Mouse (Mus musculus): ENCODE results near the gene Lpp. TPM values are rescaled to one million over a fixed set of nuclear protein-coding genes. Genes with fewer than 3 reads are reported as not detected.

Gene Lpp
- polyA plus RNA-seq, 1 experiment: 6.2 TPM

- no peak overlapping the region for H3K27ac ChIP-seq (ENCODE audit: control insufficient read depth, insufficient read depth, low read depth, low read length, poor library complexity)
- TF ChIP-seq POLR2A (IDR thresholded peaks at IDR 0.05; ENCODE audit: borderline replicate concordance, control insufficient read depth, low read depth, low read length): no peak
- no peak for TF ChIP-seq CTCF (IDR thresholded peaks at IDR 0.05; ENCODE audit: control insufficient read depth, insufficient read depth, low read length)
- WGBS: 85% methylated on average over 5 of the region's 5 CpGs
- H3K4me1 ChIP-seq (ENCODE audit: control insufficient read depth, insufficient read depth, low read length): no peaks in the 10 kb centered on the region; the same call in 1 of the 2 replicates
- no peak overlapping the region for H3K4me3 ChIP-seq (replicated peaks; ENCODE audit: control insufficient read depth, low read depth, low read length)
These were observed 36.4 kb downstream of the Lpp start for GRCm38 (mm10) chr16:24429691-24430090.

GRCm38 (mm10) chr16:24431808-24432207 lies 38.5 kb downstream of the Lpp start:
- WGBS: 82% methylated on average over 1 of the region's 1 CpGs
- H3K27ac ChIP-seq (ENCODE audit: control insufficient read depth, insufficient read depth, low read depth, low read length, poor library complexity): no peak overlapping the region
- no peaks in the 10 kb centered on the region; the same call in 1 of the 2 replicates for H3K4me1 ChIP-seq (ENCODE audit: control insufficient read depth, insufficient read depth, low read length)
- H3K4me3 ChIP-seq (replicated peaks; ENCODE audit: control insufficient read depth, low read depth, low read length): no peak overlapping the region
- no peak for TF ChIP-seq CTCF (IDR thresholded peaks at IDR 0.05; ENCODE audit: control insufficient read depth, insufficient read depth, low read length)
- TF ChIP-seq POLR2A (IDR thresholded peaks at IDR 0.05; ENCODE audit: borderline replicate concordance, control insufficient read depth, low read depth, low read length): no peak

GRCm38 (mm10) chr16:24433563-24433962 lies 40.3 kb downstream of the Lpp start:
- WGBS: 69% methylated on average over 7 of the region's 7 CpGs
- H3K27ac ChIP-seq (ENCODE audit: control insufficient read depth, insufficient read depth, low read depth, low read length, poor library complexity): no peak overlapping the region
- TF ChIP-seq CTCF (IDR thresholded peaks at IDR 0.05; ENCODE audit: control insufficient read depth, insufficient read depth, low read length) (no peak), POLR2A (IDR thresholded peaks at IDR 0.05; ENCODE audit: borderline replicate concordance, control insufficient read depth, low read depth, low read length) (no peak)
- no peaks in the 10 kb centered on the region; the same call in 1 of the 2 replicates for H3K4me1 ChIP-seq (ENCODE audit: control insufficient read depth, insufficient read depth, low read length)
- no peak overlapping the region for H3K4me3 ChIP-seq (replicated peaks; ENCODE audit: control insufficient read depth, low read depth, low read length)

GRCm38 (mm10) chr16:24434026-24434425 lies 40.7 kb downstream of the Lpp start:
- TF ChIP-seq POLR2A (IDR thresholded peaks at IDR 0.05; ENCODE audit: borderline replicate concordance, control insufficient read depth, low read depth, low read length) (no peak), CTCF (IDR thresholded peaks at IDR 0.05; ENCODE audit: control insufficient read depth, insufficient read depth, low read length) (no peak)
- 66% methylated on average over 7 of the region's 7 CpGs for WGBS
- Histone ChIP-seq H3K27ac (ENCODE audit: control insufficient read depth, insufficient read depth, low read depth, low read length, poor library complexity) (no peak overlapping the region), H3K4me3 (replicated peaks; ENCODE audit: control insufficient read depth, low read depth, low read length) (no peak overlapping the region), H3K4me1 (ENCODE audit: control insufficient read depth, insufficient read depth, low read length) (no peaks in the 10 kb centered on the region; the same call in 1 of the 2 replicates)

GRCm38 (mm10) chr16:24434531-24435114 lies 41.3 kb downstream of the Lpp start:
- TF ChIP-seq POLR2A (IDR thresholded peaks at IDR 0.05; ENCODE audit: borderline replicate concordance, control insufficient read depth, low read depth, low read length): no peak
- H3K4me1 ChIP-seq (ENCODE audit: control insufficient read depth, insufficient read depth, low read length): no peaks in the 10 kb centered on the region; the same call in 1 of the 2 replicates
- 35% methylated on average over 7 of the region's 7 CpGs for WGBS
- H3K27ac ChIP-seq (ENCODE audit: control insufficient read depth, insufficient read depth, low read depth, low read length, poor library complexity): no peak overlapping the region
- no peak overlapping the region for H3K4me3 ChIP-seq (replicated peaks; ENCODE audit: control insufficient read depth, low read depth, low read length)

- Histone ChIP-seq H3K27ac (ENCODE audit: control insufficient read depth, insufficient read depth, low read depth, low read length, poor library complexity) (no peak overlapping the region), H3K4me1 (ENCODE audit: control insufficient read depth, insufficient read depth, low read length) (no peaks in the 10 kb centered on the region; the same call in 1 of the 2 replicates), H3K4me3 (replicated peaks; ENCODE audit: control insufficient read depth, low read depth, low read length) (no peak overlapping the region)
- TF ChIP-seq POLR2A (IDR thresholded peaks at IDR 0.05; ENCODE audit: borderline replicate concordance, control insufficient read depth, low read depth, low read length): no peak
- no peak for TF ChIP-seq CTCF (IDR thresholded peaks at IDR 0.05; ENCODE audit: control insufficient read depth, insufficient read depth, low read length)
- WGBS: 62% methylated on average over 6 of the region's 6 CpGs
These were observed 41.8 kb downstream of the Lpp start for GRCm38 (mm10) chr16:24435115-24435553.

GRCm38 (mm10) chr16:24438438-24438837 lies 45.1 kb downstream of the Lpp start:
- H3K4me3 ChIP-seq (replicated peaks; ENCODE audit: control insufficient read depth, low read depth, low read length): no peak overlapping the region
- H3K27ac ChIP-seq (ENCODE audit: control insufficient read depth, insufficient read depth, low read depth, low read length, poor library complexity): no peak overlapping the region
- WGBS: 78% methylated on average over 4 of the region's 4 CpGs
- no peaks in the 10 kb centered on the region; the same call in 1 of the 2 replicates for H3K4me1 ChIP-seq (ENCODE audit: control insufficient read depth, insufficient read depth, low read length)
- TF ChIP-seq POLR2A (IDR thresholded peaks at IDR 0.05; ENCODE audit: borderline replicate concordance, control insufficient read depth, low read depth, low read length): no peak
- no peak for TF ChIP-seq CTCF (IDR thresholded peaks at IDR 0.05; ENCODE audit: control insufficient read depth, insufficient read depth, low read length)

- H3K27ac ChIP-seq (ENCODE audit: control insufficient read depth, insufficient read depth, low read depth, low read length, poor library complexity): no peak overlapping the region
- TF ChIP-seq CTCF (IDR thresholded peaks at IDR 0.05; ENCODE audit: control insufficient read depth, insufficient read depth, low read length): no peak
- TF ChIP-seq POLR2A (IDR thresholded peaks at IDR 0.05; ENCODE audit: borderline replicate concordance, control insufficient read depth, low read depth, low read length): no peak
- WGBS: 81% methylated on average over 1 of the region's 1 CpGs
- H3K4me1 ChIP-seq (ENCODE audit: control insufficient read depth, insufficient read depth, low read length): peaks cover 1% of the 10 kb centered on the region; the same call in 1 of the 2 replicates
- no peak overlapping the region for H3K4me3 ChIP-seq (replicated peaks; ENCODE audit: control insufficient read depth, low read depth, low read length)
These were observed 48.0 kb downstream of the Lpp start for GRCm38 (mm10) chr16:24441338-24441737.
